ENCODE assay signal across 19 mouse cellular contexts in the genomic region with DNA sequence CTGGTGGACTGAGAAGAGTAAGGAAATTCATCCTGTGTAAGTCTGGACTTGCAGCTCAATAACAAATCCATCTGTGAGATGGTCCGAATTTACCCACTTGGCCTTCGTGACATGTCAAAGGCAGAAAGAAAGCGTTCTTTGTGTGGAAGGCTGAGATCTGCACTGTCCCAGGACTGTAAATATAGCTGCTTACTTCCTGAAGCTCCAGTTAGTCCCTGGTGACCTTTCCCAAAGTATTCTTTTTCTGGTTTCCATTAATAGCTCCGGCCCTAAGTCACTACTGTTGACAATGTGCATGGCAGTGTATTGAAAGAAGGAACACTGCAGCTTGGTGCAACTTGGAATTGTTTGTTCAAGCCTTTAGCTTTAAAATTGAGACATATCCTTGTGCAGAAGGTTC.
DNase-seq lines count a peak whose midpoint lies in the region; ATAC-seq and TF ChIP-seq lines count a peak whose summit lies in the region.
"Had no signal": no experiment of that assay in that cellular context is flagged by ENCODE, and none has a peak within 500 bp of the region (broad histone marks: within the 10 kb centered on the region; RNA-seq: fewer than 3 reads in every experiment).

No protein-coding gene starts in this region.

- H3K36me3 ChIP-seq in intestine, embryonic 15.5 days = no peaks in the 10 kb centered on the region
- no peaks in the 10 kb centered on the region for H3K36me3 ChIP-seq in intestine, postnatal 0 days (ENCODE audit: control insufficient read depth, insufficient read depth)
- no peaks in the 10 kb centered on the region for H3K36me3 ChIP-seq in stomach, embryonic 15.5 days
- H3K36me3 ChIP-seq: hindbrain, embryonic 12.5 days; limb, embryonic 12.5 days; liver, embryonic 13.5 days; lung, embryonic 15.5 days; midbrain, embryonic 15.5 days had no signal

- no peak for TF ChIP-seq CTCF in intestine, postnatal 0 days (IDR thresholded peaks at IDR 0.05; ENCODE audit: low read depth)
- no peak for TF ChIP-seq CTCF in embryonic fibroblast, embryonic 13.5 days (IDR thresholded peaks at IDR 0.05; ENCODE audit: borderline replicate concordance, insufficient read depth, low read length)

- ATAC-seq in intestine, embryonic 15.5 days = peak; percentile 34; the same call in 1 of the 2 replicates
- no peak for ATAC-seq in intestine, postnatal 0 days
- ATAC-seq in stomach, embryonic 15.5 days (ENCODE audit: insufficient read depth, low FRiP score, low read depth) = no peak
- ATAC-seq: inflammation-experienced regulatory T-cells, adult 6 months; midbrain, embryonic 15.5 days had no signal

- no peak overlapping the region for H3K4me2 ChIP-seq in intestine, embryonic 15.5 days (replicated peaks)
- H3K4me2 ChIP-seq in intestine, postnatal 0 days (replicated peaks; ENCODE audit: low read depth) = no peak overlapping the region
- no peak overlapping the region for H3K4me2 ChIP-seq in stomach, embryonic 15.5 days
- H3K4me2 ChIP-seq: hindbrain, embryonic 12.5 days; limb, embryonic 12.5 days; liver, embryonic 13.5 days; lung, embryonic 15.5 days; midbrain, embryonic 15.5 days had no signal

- TF ChIP-seq POLR2A in embryonic fibroblast, embryonic 13.5 days (IDR thresholded peaks at IDR 0.05; ENCODE audit: low read depth, low read length) = no peak

- DNase-seq in gastrocnemius, adult 18-20 months (ENCODE audit: low spot score) = peak; percentile 36
- no peak for DNase-seq in gastrocnemius, postnatal 4 days (ENCODE audit: low spot score in 2 of 2)
- DNase-seq in left cerebral cortex, adult 8-10 months (ENCODE audit: low spot score in 2 of 2) = no peak
- DNase-seq: adrenal gland, adult 8-10 months; cerebellum, adult 18-20 months; cerebellum, postnatal 36 days; liver, embryonic 13.5 days; thymus, postnatal 25 days had no signal

- H3K27ac ChIP-seq in intestine, embryonic 15.5 days = no peak overlapping the region
- H3K27ac ChIP-seq in intestine, postnatal 0 days (ENCODE audit: low read depth, low read length) = no peak overlapping the region
- peak overlapping the region; percentile 99 for H3K27ac ChIP-seq in embryonic fibroblast, embryonic 13.5 days (ENCODE audit: insufficient read depth, low read length)
- peak overlapping the region; percentile 7; the same call in 1 of the 2 replicates for H3K27ac ChIP-seq in stomach, embryonic 15.5 days
- H3K27ac ChIP-seq: hindbrain, embryonic 12.5 days; left cerebral cortex, adult 2 months; limb, embryonic 12.5 days; liver, embryonic 13.5 days; lung, embryonic 15.5 days; midbrain, embryonic 15.5 days had no signal

- no peaks in the 10 kb centered on the region for H3K4me1 ChIP-seq in intestine, embryonic 15.5 days (replicated peaks)
- no peaks in the 10 kb centered on the region for H3K4me1 ChIP-seq in intestine, postnatal 0 days (replicated peaks; ENCODE audit: control insufficient read depth, insufficient read depth, low read length)
- peaks cover 18% of the 10 kb centered on the region for H3K4me1 ChIP-seq in embryonic fibroblast, embryonic 13.5 days (ENCODE audit: control insufficient read depth, insufficient read depth, low read length)
- no peaks in the 10 kb centered on the region for H3K4me1 ChIP-seq in stomach, embryonic 15.5 days
- H3K4me1 ChIP-seq: limb, embryonic 12.5 days; liver, embryonic 13.5 days; midbrain, embryonic 15.5 days had no signal

- 70% methylated on average over 4 of the region's 4 CpGs for WGBS in intestine, embryonic 15.5 days
- WGBS in intestine, postnatal 0 days = 61% methylated on average over 4 of the region's 4 CpGs
- WGBS in stomach, embryonic 15.5 days = 61% methylated on average over 4 of the region's 4 CpGs

- no peaks in the 10 kb centered on the region for H3K9me3 ChIP-seq in intestine, embryonic 15.5 days
- H3K9me3 ChIP-seq in intestine, postnatal 0 days (ENCODE audit: control insufficient read depth) = no peaks in the 10 kb centered on the region
- H3K9me3 ChIP-seq in stomach, embryonic 15.5 days = no peaks in the 10 kb centered on the region
- H3K9me3 ChIP-seq: hindbrain, embryonic 12.5 days; limb, embryonic 12.5 days; liver, embryonic 13.5 days; lung, embryonic 15.5 days; megakaryocyte, embryonic 14.5 days; midbrain, embryonic 15.5 days had no signal

- no peak overlapping the region for H3K4me3 ChIP-seq in intestine, embryonic 15.5 days (replicated peaks)
- H3K4me3 ChIP-seq in intestine, postnatal 0 days (ENCODE audit: low read depth, low read length) = no peak overlapping the region
- H3K4me3 ChIP-seq in embryonic fibroblast, embryonic 13.5 days (ENCODE audit: insufficient read depth, low read length) = no peak overlapping the region
- no peak overlapping the region for H3K4me3 ChIP-seq in stomach, embryonic 15.5 days (replicated peaks)
- H3K4me3 ChIP-seq: hindbrain, embryonic 12.5 days; left cerebral cortex, adult 2 months; limb, embryonic 12.5 days; liver, embryonic 13.5 days; lung, embryonic 15.5 days; megakaryocyte, embryonic 14.5 days; midbrain, embryonic 15.5 days had no signal

- H3K9ac ChIP-seq in intestine, embryonic 15.5 days = no peak overlapping the region
- no peak overlapping the region for H3K9ac ChIP-seq in intestine, postnatal 0 days (ENCODE audit: low read depth, low read length)
- no peak overlapping the region for H3K9ac ChIP-seq in stomach, embryonic 15.5 days
- H3K9ac ChIP-seq: hindbrain, embryonic 12.5 days; limb, embryonic 12.5 days; liver, embryonic 13.5 days; lung, embryonic 15.5 days; midbrain, embryonic 15.5 days had no signal

- no peaks in the 10 kb centered on the region for H3K27me3 ChIP-seq in intestine, embryonic 15.5 days (replicated peaks)
- H3K27me3 ChIP-seq in intestine, postnatal 0 days (replicated peaks; ENCODE audit: control insufficient read depth, insufficient read depth, low read length) = no peaks in the 10 kb centered on the region
- H3K27me3 ChIP-seq in stomach, embryonic 15.5 days (replicated peaks) = no peaks in the 10 kb centered on the region
- H3K27me3 ChIP-seq: hindbrain, embryonic 12.5 days; limb, embryonic 12.5 days; liver, embryonic 13.5 days; lung, embryonic 15.5 days; midbrain, embryonic 15.5 days had no signal

Comparison
In these comparisons a context has a peak if more than half of its experiments do, and no peak if none do; other contexts are left out.
1. H3K27ac ChIP-seq: peak in embryonic fibroblast, embryonic 13.5 days (single experiment) and stomach, embryonic 15.5 days (single experiment); none in intestine, embryonic 15.5 days (single experiment) and intestine, postnatal 0 days (single experiment).